Mouse (Mus musculus) thymus, postnatal 36 days (tissue): ENCODE measurements at regions not wholly inside any gene's neighbourhood (a gene's known extent, or its start where the extent isn't known, plus 50 kb on each side); places are given as distances from the start of the nearest gene placed in this dataset.

Experiments
- DNase-seq, 2 experiments: peaks; one replicate each; pipeline ENCODE4 v3.0.0; 2022; ENCODE audit warnings: mixed read lengths in 2 of 2

- peak; percentile 9 to 13 for DNase-seq
These were observed 115.4 kb upstream of the Sorcs3 start for GRCm38 (mm10) chr19:48090393-48090792.

DNA sequence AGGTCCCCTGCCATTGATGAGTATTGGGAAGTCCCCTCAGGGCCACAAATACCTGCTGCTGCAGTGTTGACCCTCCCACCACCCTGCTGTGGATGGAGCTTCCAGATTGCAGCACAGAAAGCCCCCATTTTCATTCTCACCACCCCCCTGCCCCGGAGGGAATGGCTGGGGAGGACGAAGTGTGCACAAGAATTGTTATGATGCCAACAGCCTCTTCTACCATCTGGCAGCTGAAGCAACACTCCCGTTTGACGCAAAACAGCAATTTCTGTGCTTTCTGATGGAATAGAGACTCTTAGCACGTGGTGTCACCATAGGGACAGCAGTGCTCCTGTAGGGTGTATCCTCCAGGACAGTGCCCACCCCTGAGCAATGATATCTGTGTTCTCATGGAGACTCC is 108.5 kb upstream of the Sorcs3 start:
- DNase-seq = no peak

- DNase-seq = no peak
These were observed 107.8 kb upstream of the Sorcs3 start for GRCm38 (mm10) chr19:48097942-48098596.

DNA sequence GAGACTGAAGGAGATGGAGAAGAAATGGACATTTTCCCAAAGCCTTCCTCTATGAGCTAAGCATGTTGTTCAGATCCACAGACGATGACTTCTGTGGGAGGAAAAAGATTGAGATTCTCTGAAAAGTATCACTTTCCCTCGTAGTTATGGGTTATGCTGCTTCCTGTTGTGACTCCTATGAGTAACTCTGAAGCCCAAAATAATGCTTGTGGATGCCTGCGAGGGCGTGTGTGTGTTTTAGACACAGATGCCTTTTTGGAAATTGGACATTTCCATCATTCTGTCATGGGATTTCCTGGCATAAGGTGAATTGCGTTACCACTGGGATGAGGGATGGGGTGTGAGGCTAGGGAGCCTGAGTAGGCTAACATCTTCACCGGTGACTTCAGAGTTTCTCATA is 104.8 kb upstream of the Sorcs3 start:
- no peak for DNase-seq

GRCm38 (mm10) chr19:48115155-48115554 is 90.7 kb upstream of the Sorcs3 start:
- no peak for DNase-seq

- no peak for DNase-seq
These were observed 90.1 kb upstream of the Sorcs3 start for GRCm38 (mm10) chr19:48115728-48116127.

GRCm38 (mm10) chr19:48116689-48117088 is 89.1 kb upstream of the Sorcs3 start:
- no peak for DNase-seq

DNA sequence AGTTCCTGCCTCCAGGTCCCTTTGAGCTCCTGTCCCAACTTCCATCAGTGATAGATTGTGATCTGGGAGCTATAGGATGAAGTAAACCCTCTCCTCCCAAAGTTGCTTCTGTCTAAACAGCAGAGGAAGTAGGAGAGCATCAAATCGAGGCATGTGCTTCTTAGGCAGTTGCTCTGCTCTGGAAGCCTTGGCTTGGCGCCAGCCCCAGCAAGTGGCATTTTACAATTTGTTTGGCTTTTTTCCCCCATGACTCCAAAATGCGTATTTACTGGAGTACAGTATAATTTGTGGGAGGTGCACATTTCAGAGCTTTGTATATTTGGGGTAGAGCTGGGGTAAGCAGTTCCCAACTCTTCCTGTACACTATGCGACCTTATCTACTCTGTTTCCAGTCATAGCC is 88.2 kb upstream of the Sorcs3 start:
- DNase-seq = no peak

GRCm38 (mm10) chr19:48122281-48122680 is 83.5 kb upstream of the Sorcs3 start:
- no peak for DNase-seq

GRCm38 (mm10) chr19:48123777-48124176 is 82.0 kb upstream of the Sorcs3 start:
- DNase-seq = no peak

DNA sequence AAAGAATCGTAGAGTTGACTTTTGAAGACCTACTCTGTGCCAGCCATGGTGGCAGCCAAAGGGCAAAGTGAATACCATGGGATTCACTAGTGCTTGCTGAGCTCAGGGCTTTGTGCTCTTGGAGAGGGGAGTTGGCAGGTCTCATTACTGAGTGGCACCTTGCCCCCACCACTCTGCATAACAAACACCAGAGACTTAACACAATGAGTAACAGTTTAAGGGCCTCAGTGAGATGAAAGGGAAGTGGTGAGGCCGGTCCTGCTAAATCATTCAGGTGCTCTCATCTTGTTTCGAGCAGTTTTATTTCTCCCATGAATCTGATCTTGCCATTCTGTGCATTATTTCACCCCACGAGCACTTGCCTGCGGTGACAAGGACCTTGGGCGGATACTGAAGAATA is 80.1 kb upstream of the Sorcs3 start:
- no peak for DNase-seq

DNA sequence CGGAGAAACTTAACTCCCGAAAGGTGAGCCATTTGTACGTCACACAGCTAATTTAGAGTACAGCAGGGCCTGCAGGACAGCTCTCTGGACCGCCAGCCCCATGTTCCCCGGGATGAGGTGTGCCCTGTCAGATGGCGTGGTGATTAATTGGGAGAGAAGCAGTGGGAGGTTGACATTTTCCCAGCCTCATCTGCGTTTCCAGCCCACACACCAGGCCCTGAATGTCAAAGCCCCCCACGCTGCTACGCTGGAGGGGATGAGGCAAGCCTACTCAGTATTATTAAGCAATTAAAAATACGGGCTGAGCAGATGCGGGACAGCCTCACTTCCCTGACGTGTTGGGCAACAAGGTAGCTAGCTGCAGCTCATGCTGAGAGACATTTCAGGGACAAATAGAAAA is 77.7 kb upstream of the Sorcs3 start:
- no peak for DNase-seq

DNA sequence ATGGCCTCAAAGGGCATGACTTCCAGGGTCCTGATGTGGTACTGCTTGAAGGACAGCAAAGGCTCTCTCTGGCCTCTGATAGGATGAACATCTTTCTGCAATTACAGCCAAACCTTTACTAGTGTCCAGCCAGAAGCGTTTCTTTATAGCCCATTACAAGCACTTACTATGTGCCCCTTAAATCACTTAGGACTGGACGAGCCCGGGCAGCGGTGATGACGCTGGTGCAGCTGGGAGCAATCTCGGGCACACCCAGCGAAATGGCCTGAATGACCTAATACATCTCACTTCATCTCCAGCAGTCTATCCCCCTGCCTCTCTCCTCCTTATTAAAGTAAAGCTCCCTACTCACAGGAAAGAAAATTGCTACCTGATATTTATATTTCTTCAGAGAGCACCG is 69.6 kb upstream of the Sorcs3 start:
- DNase-seq = no peak

GRCm38 (mm10) chr19:48144129-48144528 is 61.7 kb upstream of the Sorcs3 start:
- DNase-seq = no peak
